In the genomic region with DNA sequence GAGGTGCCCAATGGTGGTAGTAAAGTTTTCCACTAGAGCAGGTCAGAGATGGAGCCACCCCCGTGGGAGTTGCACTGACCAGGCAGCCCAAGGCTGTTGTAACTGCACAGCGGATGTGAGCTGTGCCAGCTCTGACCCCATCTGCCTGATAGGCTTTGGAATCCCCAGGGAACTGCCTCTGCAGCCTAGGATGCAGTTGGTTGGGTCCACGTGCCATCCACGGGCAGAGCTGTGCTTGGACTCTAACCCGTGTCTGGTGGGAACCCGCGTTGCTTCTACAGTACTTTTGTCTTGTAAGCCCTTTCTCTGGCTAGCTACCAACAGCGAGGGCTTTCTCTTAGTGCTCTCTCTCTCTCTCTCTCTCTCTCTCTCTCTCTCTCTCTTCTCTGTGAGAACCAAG, we compare ENCODE assay signal across 8 mouse cellular contexts. TPM values are rescaled to one million over a fixed set of nuclear protein-coding genes. Genes with fewer than 3 reads are reported as not detected.
A peak's percentile ranks its signal among the peaks of the same experiment; 100 is the strongest.
DNase-seq lines count a peak whose midpoint lies in the region; ATAC-seq and TF ChIP-seq lines count a peak whose summit lies in the region.

No protein-coding gene starts in this region.

- DNase-seq in cerebellum, postnatal 10 days, result peak; percentile 42 to 50
- DNase-seq in lung, adult 2 months, result no peak
- peak; percentile 43 for DNase-seq in heart, postnatal 4 days
- peak; percentile 68 for DNase-seq in midbrain, embryonic 14.5 days
- DNase-seq in layer of hippocampus, adult 9-10 months (ENCODE audit: low spot score), result no peak
- no peak for DNase-seq in right cerebral cortex, postnatal 36 days (ENCODE audit: low spot score in 2 of 2)

- 67% methylated on average over 8 of the region's 8 CpGs for WGBS in lung, embryonic 15.5 days
- WGBS in lung, adult 2 months, result 56% methylated on average over 8 of the region's 8 CpGs
- WGBS in midbrain, embryonic 14.5 days, result 47% methylated on average over 8 of the region's 8 CpGs

- H3K27ac ChIP-seq in lung, embryonic 15.5 days, result peak overlapping the region; percentile 21; the same call in 1 of the 2 replicates
- H3K27ac ChIP-seq in midbrain, embryonic 14.5 days (replicated peaks; ENCODE audit: low read depth, low read length), result peak overlapping the region; percentile 13; the same call in 1 of the 2 replicates

- H3K4me3 ChIP-seq in lung, embryonic 15.5 days, result no peak overlapping the region
- no peak overlapping the region for H3K4me3 ChIP-seq in lung, adult 2 months (replicated peaks; ENCODE audit: extremely low read depth, low read depth, low read length)
- H3K4me3 ChIP-seq in midbrain, embryonic 14.5 days (replicated peaks; ENCODE audit: low read depth, low read length), result no peak overlapping the region

- peaks cover 59% of the 10 kb centered on the region for H3K4me1 ChIP-seq in lung, embryonic 15.5 days
- H3K4me1 ChIP-seq in lung, adult 2 months (ENCODE audit: control insufficient read depth, insufficient read depth, low read length), result peaks cover 19% of the 10 kb centered on the region
- peaks cover 58% of the 10 kb centered on the region for H3K4me1 ChIP-seq in midbrain, embryonic 14.5 days (ENCODE audit: control insufficient read depth, insufficient read depth, low read length)

- no peak overlapping the region for H3K4me2 ChIP-seq in lung, embryonic 15.5 days
- no peak overlapping the region for H3K4me2 ChIP-seq in midbrain, embryonic 14.5 days (ENCODE audit: low read length)

- no peak for TF ChIP-seq POLR2A in lung, adult 2 months (IDR thresholded peaks at IDR 0.05; ENCODE audit: borderline replicate concordance, extremely low read depth, low read depth, low read length)

- no peak overlapping the region for H3K9ac ChIP-seq in lung, embryonic 15.5 days
- H3K9ac ChIP-seq in midbrain, embryonic 14.5 days (replicated peaks; ENCODE audit: low read length), result no peak overlapping the region

- H3K27me3 ChIP-seq in lung, embryonic 15.5 days, result no peaks in the 10 kb centered on the region
- no peaks in the 10 kb centered on the region for H3K27me3 ChIP-seq in midbrain, embryonic 14.5 days (ENCODE audit: control insufficient read depth, insufficient read depth, low read length)

- no peaks in the 10 kb centered on the region for H3K9me3 ChIP-seq in lung, embryonic 15.5 days
- H3K9me3 ChIP-seq in midbrain, embryonic 14.5 days (ENCODE audit: control insufficient read depth, low read length), result no peaks in the 10 kb centered on the region

- ATAC-seq in cerebellum, adult (ENCODE audit: insufficient number of reproducible peaks, low FRiP score, low TSS enrichment), result no peak
- no peak for ATAC-seq in lung, embryonic 15.5 days (ENCODE audit: borderline replicate concordance, extremely low read depth, low FRiP score, low TSS enrichment)
- ATAC-seq in midbrain, embryonic 14.5 days (ENCODE audit: low FRiP score, low TSS enrichment), result no peak

- TF ChIP-seq CTCF in lung, adult 2 months (IDR thresholded peaks at IDR 0.05; ENCODE audit: insufficient read depth, low read length), result no peak

- H3K36me3 ChIP-seq in lung, embryonic 15.5 days, result peaks cover 4% of the 10 kb centered on the region; the same call in 1 of the 2 replicates
- H3K36me3 ChIP-seq in midbrain, embryonic 14.5 days (ENCODE audit: control insufficient read depth, insufficient read depth, low read length), result peaks cover 13% of the 10 kb centered on the region

RNA-seq across cellular contexts. Expression of a gene that starts 36.7 kb away (rescaled TPM):
- polyA plus RNA-seq in lung, embryonic 15.5 days (2015; fragmentation: Nextera tagmentation; extraction: Ambion mirVana), result 13.4 and 15.6 TPM in 2 replicates
- 36.3 and 38.6 TPM in 2 replicates for polyA plus RNA-seq in lung, adult 2 months (2012; rRNA removed)
- total RNA-seq in heart, postnatal 4 days (2021), result 10 to 100 TPM; 70.1 to 72.6 TPM
- 16.4 and 25.1 TPM in 2 replicates for polyA plus RNA-seq in midbrain, embryonic 14.5 days (2014; fragmentation: Nextera tagmentation; extraction: Ambion mirVana)

Comparison
In these comparisons a context has a peak if more than half of its experiments do, and no peak if none do; other contexts are left out.
1. DNase-seq: peak in cerebellum, postnatal 10 days (2 of 2), heart, postnatal 4 days (single experiment) and midbrain, embryonic 14.5 days (single experiment); none in lung, adult 2 months (single experiment), layer of hippocampus, adult 9-10 months (single experiment) and right cerebral cortex, postnatal 36 days (0 of 2).